Mouse (Mus musculus): ENCODE data around the gene Gm27027. TPM values are rescaled to one million over a fixed set of nuclear protein-coding genes. Genes with fewer than 3 reads are reported as not detected.

The Gm27027 gene
- not detected in 2 replicates for polyA plus RNA-seq (2015; fragmentation: Nextera tagmentation; extraction: Ambion mirVana)

DNA sequence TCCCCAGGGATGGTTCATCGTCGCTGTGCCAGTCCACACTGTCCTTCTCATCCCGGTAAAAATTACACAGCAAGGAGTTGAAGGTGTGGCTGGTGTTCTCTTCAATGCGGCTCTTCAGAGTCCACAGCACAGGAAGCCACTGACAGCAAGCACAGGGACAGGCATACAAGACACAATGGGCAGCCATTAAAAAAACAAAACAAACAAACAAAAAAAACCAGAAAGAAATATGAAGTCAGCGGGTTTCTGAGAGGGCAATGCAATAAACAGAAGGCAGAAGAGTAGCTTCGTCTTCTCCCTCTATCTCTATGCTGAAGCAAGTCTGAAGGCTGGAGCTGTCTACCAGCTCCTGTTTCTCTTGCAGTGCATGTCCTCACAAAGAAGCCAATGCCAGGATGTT is at the start of gene Gm27027:
Gm27027 (minus strand) TSS at position 101 of the 400 bp plus-strand sequence.
- Histone ChIP-seq H3K27ac (ENCODE audit: low read length) (no peak within 1 kb of the TSS), H3K4me1 (ENCODE audit: control insufficient read depth, insufficient read depth, low read length) (peaks cover 19% of the 10 kb centered on the region), H3K27me3 (ENCODE audit: control insufficient read depth, insufficient read depth, low read depth, low read length) (no peaks in the 10 kb centered on the region), H3K4me3 (ENCODE audit: low read depth, low read length) (no peak within 1 kb of the TSS), H3K36me3 (ENCODE audit: control insufficient read depth, insufficient read depth, low read length) (peaks cover 42% of the 10 kb centered on the region), H3K4me2 (ENCODE audit: low read length) (no peak within 1 kb of the TSS), H3K9me3 (replicated peaks; ENCODE audit: control insufficient read depth, low read length, poor library complexity, severe bottlenecking) (no peaks in the 10 kb centered on the region), H3K9ac (ENCODE audit: low read depth, low read length) (no peak within 1 kb of the TSS)
- 91% methylated on average over 6 of the region's 6 CpGs for WGBS
- no peak for ATAC-seq

DNA sequence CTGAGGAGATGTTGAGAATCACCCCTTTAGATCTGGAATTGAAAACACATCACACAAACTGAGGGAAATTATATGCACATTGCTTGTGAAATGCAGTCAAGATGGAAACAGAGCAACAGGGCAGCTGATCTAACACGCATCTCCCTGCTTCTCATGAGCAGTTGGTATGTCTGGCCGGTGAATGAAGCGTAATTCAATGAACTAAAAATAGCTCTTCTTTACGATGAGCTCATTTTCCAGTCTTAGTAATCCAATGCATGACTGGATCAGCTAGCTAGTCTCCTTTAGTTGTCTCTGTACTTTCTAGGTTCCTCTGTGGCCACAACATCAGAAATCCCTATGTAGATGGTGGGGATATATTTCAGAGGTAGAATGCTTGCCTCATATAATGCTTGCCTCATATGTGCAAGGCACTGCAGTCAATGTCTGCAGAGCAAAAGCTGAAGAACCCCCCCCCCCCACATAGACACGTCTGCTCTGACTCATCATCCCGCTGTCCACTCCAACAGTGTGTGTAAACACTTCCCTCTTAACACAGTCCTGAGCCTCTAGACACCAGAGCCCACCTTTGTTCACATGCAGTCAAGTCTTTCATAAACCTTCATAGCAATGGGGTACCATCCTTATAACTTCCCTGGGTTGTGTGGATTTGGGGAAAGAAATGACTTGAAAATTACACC is 49.4 kb upstream of the Gm27027 start:
- H3K4me3 ChIP-seq (ENCODE audit: low read depth, low read length) = no peak overlapping the region
- no peak overlapping the region for H3K9ac ChIP-seq (ENCODE audit: low read depth, low read length)
- no peaks in the 10 kb centered on the region for H3K27me3 ChIP-seq (ENCODE audit: control insufficient read depth, insufficient read depth, low read depth, low read length)
- no peak for ATAC-seq
- peaks cover 56% of the 10 kb centered on the region for H3K4me1 ChIP-seq (ENCODE audit: control insufficient read depth, insufficient read depth, low read length)
- H3K4me2 ChIP-seq (ENCODE audit: low read length) = no peak overlapping the region
- 63% methylated on average over 6 of the region's 6 CpGs for WGBS
- peak overlapping the region; percentile 80; the same call in 1 of the 2 replicates for H3K27ac ChIP-seq (ENCODE audit: low read length)
- H3K9me3 ChIP-seq (replicated peaks; ENCODE audit: control insufficient read depth, low read length, poor library complexity, severe bottlenecking) = no peaks in the 10 kb centered on the region
- no peaks in the 10 kb centered on the region for H3K36me3 ChIP-seq (ENCODE audit: control insufficient read depth, insufficient read depth, low read length)

DNA sequence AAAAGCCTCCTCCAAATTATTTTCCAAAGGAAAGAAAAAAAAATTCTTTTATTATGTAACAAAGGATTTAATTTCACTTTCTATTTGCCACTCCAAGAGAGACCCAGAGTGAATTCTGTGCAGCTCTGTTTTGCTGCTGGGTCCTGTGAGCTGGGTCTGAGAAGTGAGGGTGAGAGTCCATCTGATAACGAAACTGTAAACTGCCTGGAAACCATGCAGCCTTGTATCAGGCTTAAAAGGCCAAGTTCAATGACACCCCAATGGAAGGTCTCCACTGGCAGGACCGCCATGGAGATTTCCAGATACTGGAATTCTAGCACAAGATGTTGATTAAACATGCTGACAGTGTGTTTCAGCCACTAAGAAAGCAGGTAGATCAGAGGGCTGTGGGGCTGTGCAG is 48.0 kb upstream of the Gm27027 start:
- no peak overlapping the region for H3K4me2 ChIP-seq (ENCODE audit: low read length)
- no peaks in the 10 kb centered on the region for H3K36me3 ChIP-seq (ENCODE audit: control insufficient read depth, insufficient read depth, low read length)
- peaks cover 44% of the 10 kb centered on the region for H3K4me1 ChIP-seq (ENCODE audit: control insufficient read depth, insufficient read depth, low read length)
- no peak overlapping the region for H3K4me3 ChIP-seq (ENCODE audit: low read depth, low read length)
- 47% methylated on average over 2 of the region's 2 CpGs for WGBS
- H3K9me3 ChIP-seq (replicated peaks; ENCODE audit: control insufficient read depth, low read length, poor library complexity, severe bottlenecking) = no peaks in the 10 kb centered on the region
- no peak overlapping the region for H3K9ac ChIP-seq (ENCODE audit: low read depth, low read length)
- peak; percentile 31; the same call in 1 of the 2 replicates for ATAC-seq
- peak overlapping the region; percentile 80 for H3K27ac ChIP-seq (ENCODE audit: low read length)
- H3K27me3 ChIP-seq (ENCODE audit: control insufficient read depth, insufficient read depth, low read depth, low read length) = no peaks in the 10 kb centered on the region

DNA sequence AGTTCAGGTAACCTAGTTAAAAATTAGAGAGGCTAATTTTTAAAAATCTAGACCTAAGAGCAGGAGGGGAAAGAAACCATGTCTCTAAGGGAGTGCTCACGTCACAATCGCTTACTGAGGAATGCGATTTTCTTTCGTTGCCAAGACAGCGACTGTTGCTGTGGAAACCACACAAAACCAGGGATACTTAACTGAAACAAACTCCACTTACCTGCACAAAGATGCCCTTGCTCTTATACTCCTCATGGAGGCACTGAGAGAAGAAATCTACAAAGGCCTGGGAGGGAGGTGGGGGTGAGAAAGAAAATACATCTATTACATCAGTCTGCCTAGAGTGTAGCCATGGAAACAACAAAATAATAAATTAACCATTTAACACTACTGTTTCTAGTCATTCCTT is 47.5 kb upstream of the Gm27027 start:
- H3K27ac ChIP-seq (ENCODE audit: low read length) = peak overlapping the region; percentile 75
- H3K9me3 ChIP-seq (replicated peaks; ENCODE audit: control insufficient read depth, low read length, poor library complexity, severe bottlenecking) = no peaks in the 10 kb centered on the region
- H3K36me3 ChIP-seq (ENCODE audit: control insufficient read depth, insufficient read depth, low read length) = no peaks in the 10 kb centered on the region
- H3K4me1 ChIP-seq (ENCODE audit: control insufficient read depth, insufficient read depth, low read length) = peaks cover 39% of the 10 kb centered on the region
- H3K9ac ChIP-seq (ENCODE audit: low read depth, low read length) = peak overlapping the region; percentile 20; the same call in 1 of the 2 replicates
- ATAC-seq = peak; percentile 91
- H3K4me2 ChIP-seq (ENCODE audit: low read length) = peak overlapping the region; percentile 39
- WGBS = 22% methylated on average over 5 of the region's 5 CpGs
- no peak overlapping the region for H3K4me3 ChIP-seq (ENCODE audit: low read depth, low read length)
- no peaks in the 10 kb centered on the region for H3K27me3 ChIP-seq (ENCODE audit: control insufficient read depth, insufficient read depth, low read depth, low read length)

DNA sequence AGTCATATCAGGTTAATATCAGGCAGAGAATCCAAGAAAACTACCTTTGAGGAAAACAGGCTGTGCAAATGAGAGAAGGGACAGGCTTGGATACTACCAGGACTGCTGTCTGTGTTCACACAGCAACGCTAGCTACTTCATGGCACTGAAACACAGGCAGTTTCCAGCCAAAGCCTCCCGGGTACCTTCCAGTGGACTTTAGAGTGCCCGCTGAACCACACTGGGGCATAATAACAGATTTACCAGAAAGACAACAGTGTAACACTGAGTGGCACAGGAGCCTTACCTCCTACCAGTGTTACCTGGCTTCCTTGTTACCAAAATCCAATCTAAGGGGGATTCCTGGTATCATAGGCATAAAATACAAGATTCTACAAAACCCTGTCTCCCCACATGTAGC is 46.3 kb upstream of the Gm27027 start:
- Histone ChIP-seq H3K9me3 (replicated peaks; ENCODE audit: control insufficient read depth, low read length, poor library complexity, severe bottlenecking) (no peaks in the 10 kb centered on the region), H3K4me2 (ENCODE audit: low read length) (no peak overlapping the region), H3K4me3 (ENCODE audit: low read depth, low read length) (no peak overlapping the region), H3K27ac (ENCODE audit: low read length) (peak overlapping the region; percentile 75), H3K27me3 (ENCODE audit: control insufficient read depth, insufficient read depth, low read depth, low read length) (no peaks in the 10 kb centered on the region), H3K4me1 (ENCODE audit: control insufficient read depth, insufficient read depth, low read length) (peaks cover 31% of the 10 kb centered on the region), H3K36me3 (ENCODE audit: control insufficient read depth, insufficient read depth, low read length) (no peaks in the 10 kb centered on the region), H3K9ac (ENCODE audit: low read depth, low read length) (no peak overlapping the region)
- ATAC-seq = no peak
- WGBS = 84% methylated on average over 3 of the region's 3 CpGs

DNA sequence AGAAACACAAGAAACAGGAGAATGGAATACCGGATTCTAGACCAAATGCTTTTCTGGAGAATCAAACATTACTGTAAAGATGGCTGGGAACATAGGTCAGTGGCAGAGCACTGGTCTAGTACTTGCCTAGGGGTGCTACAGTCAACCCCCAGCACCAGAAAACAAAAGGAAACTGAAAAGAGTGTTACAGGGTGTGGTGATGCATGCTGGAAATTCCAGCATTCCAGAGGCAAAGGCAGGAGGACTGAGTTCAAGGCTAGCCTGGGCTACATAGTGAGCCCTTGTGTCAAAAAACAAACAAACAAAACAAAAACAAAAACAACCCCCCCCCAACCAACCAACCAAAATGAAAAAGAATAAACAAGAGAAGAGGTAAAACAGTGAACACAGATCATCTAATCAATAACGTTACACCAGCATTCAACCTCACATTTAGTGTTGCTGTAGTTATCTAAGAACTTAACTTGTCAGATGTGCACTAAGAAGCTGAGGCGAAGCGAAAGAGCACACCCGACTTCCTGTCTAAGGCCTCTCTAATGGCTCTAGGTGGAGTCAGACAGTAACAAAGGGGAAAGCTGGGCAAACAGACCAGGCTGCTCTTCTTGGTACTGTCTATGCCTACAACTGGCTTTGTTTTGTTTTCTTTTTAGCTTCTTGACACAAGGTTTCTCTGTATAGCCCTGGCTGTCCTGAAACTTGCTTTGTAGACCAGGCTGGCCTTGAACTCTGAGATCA is 44.4 kb upstream of the Gm27027 start:
- H3K27ac ChIP-seq (ENCODE audit: low read length) = no peak overlapping the region
- 93% methylated on average over 5 of the region's 5 CpGs for WGBS
- no peaks in the 10 kb centered on the region for H3K36me3 ChIP-seq (ENCODE audit: control insufficient read depth, insufficient read depth, low read length)
- no peaks in the 10 kb centered on the region for H3K27me3 ChIP-seq (ENCODE audit: control insufficient read depth, insufficient read depth, low read depth, low read length)
- H3K4me3 ChIP-seq (ENCODE audit: low read depth, low read length) = no peak overlapping the region
- no peak overlapping the region for H3K4me2 ChIP-seq (ENCODE audit: low read length)
- no peak for ATAC-seq
- H3K9me3 ChIP-seq (replicated peaks; ENCODE audit: control insufficient read depth, low read length, poor library complexity, severe bottlenecking) = no peaks in the 10 kb centered on the region
- H3K9ac ChIP-seq (ENCODE audit: low read depth, low read length) = no peak overlapping the region
- H3K4me1 ChIP-seq (ENCODE audit: control insufficient read depth, insufficient read depth, low read length) = peaks cover 27% of the 10 kb centered on the region

DNA sequence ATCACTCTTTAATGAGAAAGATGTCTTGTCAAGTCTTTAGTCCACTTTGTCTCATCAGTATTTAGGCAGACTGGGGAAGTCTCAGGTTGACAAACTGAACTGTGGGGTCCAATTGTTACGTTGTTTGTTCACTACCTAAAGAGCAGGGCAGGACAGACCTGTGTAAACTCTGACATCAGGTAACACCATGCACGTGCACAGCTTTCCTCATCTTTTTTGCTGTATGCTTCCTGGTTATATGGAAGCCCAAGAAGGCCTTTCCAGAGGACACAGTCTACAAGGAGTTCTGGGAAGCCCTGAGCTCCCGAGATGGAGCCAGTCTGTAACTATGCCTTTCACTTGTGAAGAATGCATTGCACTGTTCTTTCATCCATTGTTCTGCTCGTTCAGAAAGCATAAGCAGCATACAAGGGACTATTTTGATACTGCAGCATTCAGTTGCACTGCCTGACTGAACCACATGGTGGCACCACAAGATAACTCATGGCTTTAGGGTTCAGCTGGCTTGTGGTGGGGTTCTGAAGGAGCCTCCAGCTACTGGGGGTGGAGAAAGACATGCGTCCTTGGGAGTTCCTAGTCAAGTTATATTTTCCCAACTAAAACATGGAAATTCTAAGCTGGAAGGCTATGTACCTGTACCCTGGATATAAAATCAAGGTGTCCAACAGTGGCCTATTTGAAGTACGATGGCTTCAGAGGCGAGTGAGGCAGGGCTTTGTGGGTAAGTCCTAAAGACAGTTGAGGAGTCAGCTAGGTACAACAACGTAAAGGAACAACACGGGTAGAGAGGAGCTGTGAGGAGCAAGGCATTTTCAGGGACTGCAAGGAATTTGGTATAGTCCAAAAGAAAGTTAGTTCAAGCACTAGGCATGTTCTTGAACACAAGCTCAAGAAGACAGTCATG is 39.5 kb upstream of the Gm27027 start:
- Histone ChIP-seq H3K27ac (ENCODE audit: low read length) (peak overlapping the region; percentile 59; the same call in 1 of the 2 replicates), H3K4me3 (ENCODE audit: low read depth, low read length) (no peak overlapping the region), H3K36me3 (ENCODE audit: control insufficient read depth, insufficient read depth, low read length) (no peaks in the 10 kb centered on the region; the same call in 1 of the 2 replicates), H3K27me3 (ENCODE audit: control insufficient read depth, insufficient read depth, low read depth, low read length) (no peaks in the 10 kb centered on the region), H3K4me2 (ENCODE audit: low read length) (no peak overlapping the region), H3K9ac (ENCODE audit: low read depth, low read length) (no peak overlapping the region), H3K4me1 (ENCODE audit: control insufficient read depth, insufficient read depth, low read length) (0 out of 2 replicates have a peak, but pooled peaks cover 3% of the 10 kb centered on the region), H3K9me3 (replicated peaks; ENCODE audit: control insufficient read depth, low read length, poor library complexity, severe bottlenecking) (no peaks in the 10 kb centered on the region)
- ATAC-seq = peak; percentile 92
- 62% methylated on average over 9 of the region's 9 CpGs for WGBS

DNA sequence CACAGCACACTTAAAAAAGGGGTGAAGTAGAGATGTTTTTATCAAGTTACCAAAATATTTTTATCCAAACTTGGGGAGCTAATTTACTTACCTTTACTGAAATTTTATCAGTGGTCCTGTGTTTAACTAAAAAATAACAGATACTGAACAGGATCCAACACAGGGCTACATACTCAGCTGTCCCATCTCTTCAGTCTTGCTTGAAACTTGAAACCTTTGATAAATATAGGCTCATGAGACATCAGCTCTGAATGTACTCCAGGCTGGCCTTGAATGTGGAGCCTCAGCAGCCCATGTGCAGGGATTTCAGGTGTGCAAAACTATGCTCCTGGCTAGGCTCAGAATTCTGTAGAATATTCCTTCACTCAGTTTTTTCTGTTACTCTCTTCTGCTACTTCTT is 34.4 kb upstream of the Gm27027 start:
- Histone ChIP-seq H3K4me2 (ENCODE audit: low read length) (no peak overlapping the region), H3K27ac (ENCODE audit: low read length) (no peak overlapping the region), H3K9ac (ENCODE audit: low read depth, low read length) (no peak overlapping the region), H3K9me3 (replicated peaks; ENCODE audit: control insufficient read depth, low read length, poor library complexity, severe bottlenecking) (no peaks in the 10 kb centered on the region), H3K4me1 (ENCODE audit: control insufficient read depth, insufficient read depth, low read length) (0 out of 2 replicates have a peak, but pooled peaks cover 2% of the 10 kb centered on the region), H3K27me3 (ENCODE audit: control insufficient read depth, insufficient read depth, low read depth, low read length) (no peaks in the 10 kb centered on the region), H3K36me3 (ENCODE audit: control insufficient read depth, insufficient read depth, low read length) (no peaks in the 10 kb centered on the region; the same call in 1 of the 2 replicates), H3K4me3 (ENCODE audit: low read depth, low read length) (no peak overlapping the region)
- no peak for ATAC-seq

Measured in midbrain, embryonic 16.5 days (tissue).